Mouse (Mus musculus) liver, embryonic 11.5 days (tissue): ENCODE measurements around the gene Zfp712. TPM values are rescaled to one million over a fixed set of nuclear protein-coding genes. Genes with fewer than 3 reads are reported as not detected.

Source experiments
- ATAC-seq: fragments of 200-750 bp; cut with Nextera tagmentation; replicated peaks from 2 replicates; pipeline ENCODE4 v1.8.0; 2017; ENCODE audit warnings: moderate number of reproducible peaks, mild to moderate bottlenecking, moderate TSS enrichment, moderate library complexity; ENCODE audit not compliant: low FRiP score
- DNase-seq: peaks from one replicate; pipeline ENCODE4 v3.0.0-alpha.2; 2017; ENCODE audit warnings: low spot score
- H3K27ac ChIP-seq: fragments of 300-500 bp; sonication (generic); 2 replicates; pipeline ENCODE4 v1.5.1; 2014; ENCODE audit warnings: mild to moderate bottlenecking, low read depth, low read length, control low read depth
- H3K27me3 ChIP-seq: fragments of 300-500 bp; sonication (generic); replicated peaks from 2 replicates; pipeline ENCODE4 v1.6.1; 2014; ENCODE audit warnings: low read length, mixed read lengths; ENCODE audit not compliant: control insufficient read depth, insufficient read depth
- H3K36me3 ChIP-seq: fragments of 300-500 bp; sonication (generic); 2 replicates; pipeline ENCODE4 v1.6.1; 2014; ENCODE audit warnings: mild to moderate bottlenecking, low read length, moderate library complexity, mixed read lengths; ENCODE audit not compliant: control insufficient read depth, insufficient read depth
- H3K4me1 ChIP-seq: fragments of 300-500 bp; sonication (generic); replicated peaks from 2 replicates; pipeline ENCODE4 v1.6.1; 2014; ENCODE audit warnings: low read length, mixed read lengths; ENCODE audit not compliant: control insufficient read depth, insufficient read depth
- H3K4me2 ChIP-seq: fragments of 300-500 bp; sonication (generic); 2 replicates; pipeline ENCODE4 v1.6.1; 2014; ENCODE audit warnings: mild to moderate bottlenecking, control low read depth, moderate library complexity
- H3K4me3 ChIP-seq: fragments of 300-500 bp; sonication (generic); 2 replicates; pipeline ENCODE4 v1.5.1; 2014; ENCODE audit warnings: low read depth, low read length, control low read depth
- H3K9ac ChIP-seq: fragments of 300-500 bp; sonication (generic); 2 replicates; pipeline ENCODE4 v1.6.1; 2014; ENCODE audit warnings: low read depth, low read length, control low read depth
- H3K9me3 ChIP-seq: fragments of 300-500 bp; sonication (generic); 2 replicates; pipeline ENCODE4 v1.6.1; 2016; ENCODE audit warnings: low read length, inconsistent platforms, mixed read lengths; ENCODE audit not compliant: control insufficient read depth
- WGBS: fragments of 180-500 bp; shearing (Covaris S2); extraction: QIAGEN DNeasy Blood & Tissue Kit; methylation state at CpG from one replicate; pipeline ENCODE4 v1.1.7; 2014; 5-methylcytosine and 5-hydroxymethylcytosine counted together
- polyA plus RNA-seq: library from polyadenylated mRNA; unstranded; fragments of >200 nt; fragmentation: Nextera tagmentation; extraction: Ambion mirVana; gene quantifications from 2 replicates; pipeline ENCODE4 v1.2.1, GENCODE M21; 2014

Zfp712 gene
- polyA plus RNA-seq, 1 experiment from 2014 or later: 2.0 TPM

DNA sequence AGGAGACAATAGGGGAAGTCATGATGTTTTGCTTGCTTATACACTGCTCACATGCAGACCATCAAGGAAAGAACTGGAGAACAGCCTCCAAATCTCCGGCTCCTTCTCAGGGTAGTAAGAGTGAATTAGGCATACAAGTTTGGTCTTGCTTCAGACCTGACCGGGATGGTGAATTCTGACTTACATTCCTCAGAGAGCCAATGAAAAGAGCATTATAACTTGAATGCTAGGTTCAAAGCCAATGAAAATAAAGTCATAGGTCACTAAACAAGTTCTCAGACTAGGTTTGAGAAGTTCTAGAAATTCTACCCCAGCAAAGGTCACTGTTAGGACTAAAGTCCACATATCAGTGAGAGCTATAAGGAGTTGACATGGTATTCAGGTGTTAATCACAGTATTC is 16.3 kb upstream of the Zfp712 start:
- no peak for DNase-seq
- H3K27ac ChIP-seq: no peak overlapping the region
- peaks cover 20% of the 10 kb centered on the region for H3K36me3 ChIP-seq
- H3K4me2 ChIP-seq: no peak overlapping the region
- no peak for ATAC-seq
- no peaks in the 10 kb centered on the region; the same call in 1 of the 2 replicates for H3K9me3 ChIP-seq
- 91% methylated on average over 2 of the region's 2 CpGs for WGBS
- H3K27me3 ChIP-seq: no peaks in the 10 kb centered on the region
- no peak overlapping the region for H3K4me3 ChIP-seq
- no peak overlapping the region for H3K9ac ChIP-seq
- H3K4me1 ChIP-seq: peaks cover 3% of the 10 kb centered on the region; the same call in 1 of the 2 replicates

DNA sequence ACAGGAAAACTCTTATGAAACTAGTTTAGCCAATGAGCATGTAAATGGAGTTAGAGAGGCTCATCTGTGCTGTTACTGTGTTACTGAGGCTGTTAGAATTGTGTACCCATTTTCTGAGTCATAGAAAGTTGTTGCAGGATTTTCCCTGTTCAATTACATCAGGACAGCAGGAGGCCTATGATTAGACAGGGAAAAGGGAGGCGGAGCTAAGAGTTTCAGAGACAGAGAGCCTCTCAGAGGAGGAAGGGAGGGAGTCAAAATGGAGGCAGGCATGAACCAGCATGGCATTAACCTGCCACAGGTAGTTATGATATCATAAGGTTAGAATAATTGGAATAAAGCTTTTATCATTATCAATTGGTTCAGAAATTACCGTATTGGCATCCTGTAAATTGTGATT is 11.8 kb upstream of the Zfp712 start:
- no peak overlapping the region for H3K4me2 ChIP-seq
- H3K9ac ChIP-seq: no peak overlapping the region
- H3K4me1 ChIP-seq: no peaks in the 10 kb centered on the region
- 92% methylated on average over 2 of the region's 2 CpGs for WGBS
- no peak for DNase-seq
- H3K27me3 ChIP-seq: no peaks in the 10 kb centered on the region
- no peak overlapping the region for H3K4me3 ChIP-seq
- peaks cover 37% of the 10 kb centered on the region for H3K36me3 ChIP-seq
- H3K9me3 ChIP-seq: peaks cover 9% of the 10 kb centered on the region
- no peak for ATAC-seq
- H3K27ac ChIP-seq: no peak overlapping the region

- DNase-seq (no peak), ATAC-seq (no peak)
- peaks cover 8% of the 10 kb centered on the region for H3K36me3 ChIP-seq
- WGBS: 88% methylated on average over 8 of the region's 8 CpGs
- no peak overlapping the region for H3K4me2 ChIP-seq
- no peaks in the 10 kb centered on the region for H3K27me3 ChIP-seq
- H3K9me3 ChIP-seq: peaks cover 3% of the 10 kb centered on the region
- no peak overlapping the region for H3K4me3 ChIP-seq
- H3K27ac ChIP-seq: no peak overlapping the region
- no peak overlapping the region for H3K9ac ChIP-seq
- H3K4me1 ChIP-seq: no peaks in the 10 kb centered on the region
Measured at GRCm38 (mm10) chr13:67065386-67065785, 4.4 kb upstream of the Zfp712 start.

GRCm38 (mm10) chr13:67062427-67062826 is 1.5 kb upstream of the Zfp712 start:
- Histone ChIP-seq H3K4me2 (no peak overlapping the region), H3K36me3 (no peaks in the 10 kb centered on the region)
- 49% methylated on average over 7 of the region's 7 CpGs for WGBS

DNA sequence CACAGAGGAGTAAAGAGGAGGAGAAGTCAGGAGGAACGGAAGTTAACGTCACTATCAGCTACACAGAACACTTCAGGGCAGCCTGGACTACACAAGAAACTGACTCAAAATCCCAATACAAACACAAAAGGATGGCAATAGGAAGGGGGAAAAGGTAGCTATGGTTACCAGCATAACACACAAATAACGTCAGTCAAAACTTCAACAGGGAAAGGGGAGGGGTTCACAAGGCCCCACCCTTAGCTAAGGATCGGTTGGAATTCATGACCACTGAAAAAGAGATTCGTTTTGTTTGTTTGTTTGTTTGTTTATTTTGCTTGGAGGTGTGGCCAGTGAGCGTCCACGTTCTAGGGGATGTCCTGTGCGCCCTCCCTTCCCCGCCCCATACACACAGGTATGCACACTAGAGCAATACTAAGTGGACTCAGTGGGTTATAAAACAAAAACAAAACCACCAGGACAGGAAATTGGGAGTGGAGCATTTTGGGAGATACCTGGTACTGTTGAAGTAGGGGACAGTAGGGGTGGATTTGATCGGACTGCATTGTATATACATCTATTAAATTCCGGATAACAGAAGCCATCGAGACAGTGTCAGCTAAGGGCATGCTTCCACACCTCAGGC is 697 bp downstream of the Zfp712 start:
- Histone ChIP-seq H3K27me3 (no peaks in the 10 kb centered on the region), H3K9me3 (no peaks in the 10 kb centered on the region), H3K9ac (peak overlapping the region; percentile 72), H3K36me3 (no peaks in the 10 kb centered on the region), H3K4me2 (peak overlapping the region; percentile 71), H3K4me3 (peak overlapping the region; percentile 74), H3K4me1 (peaks cover 3% of the 10 kb centered on the region; the same call in 1 of the 2 replicates), H3K27ac (peak overlapping the region; percentile 80)
- 4% methylated on average over 12 of the region's 12 CpGs for WGBS
- DNase-seq (no peak), ATAC-seq (peak; percentile 50)

More at GRCm38 (mm10) chr13:67062427-67062826, 1.5 kb upstream of the Zfp712 start:
- Histone ChIP-seq H3K4me3 (no peak overlapping the region), H3K9me3 (no peaks in the 10 kb centered on the region), H3K27ac (no peak overlapping the region), H3K9ac (no peak overlapping the region), H3K4me1 (peaks cover 3% of the 10 kb centered on the region; the same call in 1 of the 2 replicates), H3K27me3 (no peaks in the 10 kb centered on the region)
- ATAC-seq: 0 out of 2 replicates have a peak, but pooled peaks have one; percentile 9
- DNase-seq: no peak

Other genes with a start within 250 kb of the Zfp712 start
- gene Gm10767, start 156.3 kb downstream of the Zfp712 start, polyA plus RNA-seq: 0.81 and 1.0 TPM in 2 replicates
- gene Zfp708, start 36.8 kb upstream of the Zfp712 start, polyA plus RNA-seq: 2.7 and 4.1 TPM in 2 replicates
- gene Gm28557, start 47.4 kb upstream of the Zfp712 start, polyA plus RNA-seq: 2.3 and 3.6 TPM in 2 replicates
- gene Rslcan18, start 55.1 kb upstream of the Zfp712 start, polyA plus RNA-seq: 0.08 and 0.48 TPM in 2 replicates
- 1.3 and 1.8 TPM in 2 replicates for gene Zfp759, start 60.5 kb upstream of the Zfp712 start, polyA plus RNA-seq
- 2.3 and 2.7 TPM in 2 replicates for gene Rsl1, start 112.0 kb upstream of the Zfp712 start, polyA plus RNA-seq
- 1.2 and 2.0 TPM in 2 replicates for gene Zfp455, start 133.3 kb upstream of the Zfp712 start, polyA plus RNA-seq
- 0.95 and 0.97 TPM in 2 replicates for gene Zfp458, start 217.3 kb upstream of the Zfp712 start, polyA plus RNA-seq
- 0.40 TPM in 1 of 2 replicates, not detected in the other for gene Zfp457, start 245.3 kb upstream of the Zfp712 start, polyA plus RNA-seq